Mouse (Mus musculus) lung, embryonic 14.5 days (tissue): ENCODE measurements around the gene Ets1. TPM values are rescaled to one million over a fixed set of nuclear protein-coding genes. Genes with fewer than 3 reads are reported as not detected.

Experiments used
- ATAC-seq: fragments of 200-750 bp; cut with Nextera tagmentation; 2 replicates; pipeline ENCODE4 v1.8.0; 2017; ENCODE audit warnings: mild to moderate bottlenecking, moderate TSS enrichment, moderate library complexity; ENCODE audit not compliant: insufficient read depth
- DNase-seq: peaks from one replicate; pipeline ENCODE4 v3.0.0-alpha.2; 2015
- H3K27ac ChIP-seq: fragments of 300-500 bp; sonication (generic); 2 replicates; pipeline ENCODE4 v1.5.1; 2014; ENCODE audit warnings: low read depth, mild to moderate bottlenecking, moderate library complexity
- H3K27me3 ChIP-seq: fragments of 300-500 bp; sonication (generic); 2 replicates; pipeline ENCODE4 v1.6.1; 2014; ENCODE audit warnings: low read length, control low read depth; ENCODE audit not compliant: insufficient read depth
- H3K36me3 ChIP-seq: fragments of 300-500 bp; sonication (generic); 2 replicates; pipeline ENCODE4 v1.6.1; 2014; ENCODE audit warnings: control low read depth; ENCODE audit not compliant: insufficient read depth
- H3K4me1 ChIP-seq: fragments of 300-500 bp; sonication (generic); 2 replicates; pipeline ENCODE4 v1.6.1; 2014; ENCODE audit warnings: antibody characterized with exemption, control low read depth; ENCODE audit not compliant: insufficient read depth
- H3K4me2 ChIP-seq: fragments of 300-500 bp; sonication (generic); 2 replicates; pipeline ENCODE4 v1.6.1; 2014; ENCODE audit warnings: mild to moderate bottlenecking
- H3K4me3 ChIP-seq: fragments of 300-500 bp; sonication (generic); 2 replicates; pipeline ENCODE4 v1.5.1; 2014; ENCODE audit warnings: low read depth, low read length
- H3K9ac ChIP-seq: fragments of 300-500 bp; sonication (generic); 2 replicates; pipeline ENCODE4 v1.6.1; 2014
- H3K9me3 ChIP-seq: fragments of 300-500 bp; sonication (generic); 2 replicates; pipeline ENCODE4 v1.6.1; 2016; ENCODE audit warnings: low read depth, low read length, control low read depth
- CTCF ChIP-seq: IDR thresholded peaks from 2 replicates; pipeline ENCODE4 v1.5.1; 2016; ENCODE audit warnings: antibody characterized with exemption, low read depth
- WGBS: fragments of 180-500 bp; shearing (Covaris S2); extraction: QIAGEN DNeasy Blood & Tissue Kit; methylation state at CpG from one replicate; pipeline ENCODE4 v1.1.7; 2014; 5-methylcytosine and 5-hydroxymethylcytosine counted together
- polyA plus RNA-seq: library from polyadenylated mRNA; unstranded; fragments of >200 nt; fragmentation: Nextera tagmentation; extraction: Ambion mirVana; gene quantifications from 2 replicates; pipeline ENCODE4 v1.2.1, GENCODE M21; 2014

The Ets1 gene
- polyA plus RNA-seq, 1 experiment from 2014 or later: 79.2 TPM

DNA sequence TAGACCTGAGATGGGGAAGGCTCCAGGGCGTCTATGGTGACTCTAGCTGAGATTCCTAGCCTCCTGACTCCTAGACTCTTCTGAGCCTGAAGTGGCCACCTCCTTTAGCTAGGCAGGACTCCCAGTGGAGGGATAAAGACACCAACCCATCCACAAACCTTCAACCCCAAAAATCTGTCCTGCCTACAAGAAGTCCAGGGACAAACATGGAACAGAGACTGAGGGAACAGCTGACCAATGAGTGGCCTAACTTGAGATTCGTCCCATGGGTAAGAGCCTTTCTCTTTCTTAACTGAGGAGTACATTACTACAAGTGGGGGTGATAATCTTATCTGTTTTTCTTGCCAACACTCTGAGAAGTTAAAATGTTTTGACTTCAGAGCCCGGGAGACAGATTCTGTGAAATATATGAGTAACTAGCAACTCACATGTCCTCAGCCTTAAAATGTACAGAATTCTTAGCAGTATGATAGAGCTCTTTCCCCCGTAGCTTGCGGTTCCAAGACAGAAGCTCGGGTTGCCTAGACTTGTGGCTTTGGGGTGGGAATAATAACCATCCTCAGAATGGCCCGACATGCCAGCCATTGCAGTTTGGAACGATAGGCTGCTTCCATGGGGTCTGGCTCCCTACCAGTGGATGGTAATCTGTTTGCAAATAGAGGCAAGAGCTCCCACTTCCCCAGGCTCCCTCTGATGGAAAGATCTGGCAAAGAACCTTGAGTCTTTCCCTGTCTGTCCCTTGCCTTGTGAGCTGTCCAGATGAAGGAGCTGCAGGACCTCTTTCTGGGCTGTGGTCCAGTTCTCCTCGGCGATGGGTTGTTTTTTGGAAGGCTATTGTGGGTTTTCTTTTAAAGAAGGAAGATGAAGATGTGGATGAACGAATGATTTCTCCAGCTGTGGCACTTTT lies 30.8 kb downstream of the Ets1 start:
- 40% methylated on average over 11 of the region's 11 CpGs for WGBS
- H3K4me1 ChIP-seq: peaks cover 34% of the 10 kb centered on the region
- no peaks in the 10 kb centered on the region for H3K27me3 ChIP-seq
- no peaks in the 10 kb centered on the region for H3K9me3 ChIP-seq
- ATAC-seq (peak; percentile 36; the same call in 1 of the 2 replicates), DNase-seq (peak; percentile 87)
- peak; percentile 48 for TF ChIP-seq CTCF
- no peak overlapping the region for H3K4me3 ChIP-seq
- no peak overlapping the region for H3K4me2 ChIP-seq
- no peaks in the 10 kb centered on the region for H3K36me3 ChIP-seq
- H3K27ac ChIP-seq: peak overlapping the region; percentile 74
- H3K9ac ChIP-seq: no peak overlapping the region

DNA sequence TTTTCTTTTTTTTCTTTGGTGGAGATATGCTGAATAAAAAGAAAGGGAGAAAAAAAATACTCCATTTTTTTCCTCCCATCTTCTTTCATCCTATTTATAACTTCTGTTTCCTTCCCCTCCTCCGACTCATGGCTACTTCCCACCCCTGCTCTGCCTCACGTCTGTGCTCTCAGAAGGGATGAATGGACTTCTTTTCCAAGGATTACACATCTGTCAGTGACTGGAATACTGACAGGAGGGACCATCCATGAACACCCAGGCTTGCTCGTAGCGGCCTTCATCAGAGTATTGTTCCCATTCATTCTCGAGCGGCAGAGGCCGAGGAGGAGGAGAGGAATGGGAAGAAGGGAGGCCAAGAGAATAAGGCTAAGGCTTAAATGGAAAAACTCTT lies 31.5 kb downstream of the Ets1 start:
- Histone ChIP-seq H3K4me1 (peaks cover 35% of the 10 kb centered on the region), H3K4me3 (no peak overlapping the region), H3K27me3 (no peaks in the 10 kb centered on the region), H3K9ac (no peak overlapping the region), H3K4me2 (peak overlapping the region; percentile 31; the same call in 1 of the 2 replicates), H3K9me3 (no peaks in the 10 kb centered on the region), H3K36me3 (no peaks in the 10 kb centered on the region), H3K27ac (peak overlapping the region; percentile 74)
- no peak for DNase-seq
- 38% methylated on average over 7 of the region's 7 CpGs for WGBS
- TF ChIP-seq CTCF: no peak
- no peak for ATAC-seq

DNA sequence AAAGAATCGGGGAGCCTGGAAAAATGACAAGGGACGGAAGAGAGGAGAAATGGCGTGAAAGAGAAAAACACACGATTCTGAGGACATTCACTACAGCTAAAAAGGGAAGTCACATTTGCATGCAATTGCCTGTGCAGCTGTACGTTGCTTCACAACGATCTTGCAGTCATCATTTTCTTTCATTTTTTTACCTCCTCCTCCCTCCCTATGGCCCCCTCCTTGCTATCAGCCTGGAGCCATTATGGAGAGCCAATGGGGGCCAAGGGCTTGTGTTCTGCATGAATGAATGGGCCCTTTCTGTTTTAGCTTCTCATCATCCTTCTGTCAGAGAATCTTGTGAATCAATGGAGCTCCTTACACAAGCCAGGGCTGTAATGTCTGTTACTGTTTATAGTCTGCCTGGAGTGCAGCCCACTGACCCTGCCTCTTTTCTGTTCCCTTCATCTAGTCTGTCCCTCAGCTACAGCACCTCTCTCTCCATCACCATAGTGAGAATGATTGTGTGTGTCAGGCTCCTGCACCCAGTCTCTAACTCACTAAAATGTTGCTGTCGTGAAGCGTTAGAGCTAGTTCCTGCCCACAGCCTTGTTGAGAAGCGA lies 32.2 kb downstream of the Ets1 start:
- peak overlapping the region; percentile 74 for H3K27ac ChIP-seq
- ATAC-seq (no peak), DNase-seq (peak; percentile 33)
- H3K4me3 ChIP-seq: no peak overlapping the region
- no peak overlapping the region for H3K9ac ChIP-seq
- H3K36me3 ChIP-seq: no peaks in the 10 kb centered on the region
- TF ChIP-seq CTCF: no peak
- H3K4me1 ChIP-seq: peaks cover 41% of the 10 kb centered on the region
- H3K9me3 ChIP-seq: no peaks in the 10 kb centered on the region
- H3K27me3 ChIP-seq: no peaks in the 10 kb centered on the region
- 49% methylated on average over 9 of the region's 9 CpGs for WGBS
- 0 out of 2 replicates have a peak overlapping the region, but pooled peaks have one; percentile 31 for H3K4me2 ChIP-seq

DNA sequence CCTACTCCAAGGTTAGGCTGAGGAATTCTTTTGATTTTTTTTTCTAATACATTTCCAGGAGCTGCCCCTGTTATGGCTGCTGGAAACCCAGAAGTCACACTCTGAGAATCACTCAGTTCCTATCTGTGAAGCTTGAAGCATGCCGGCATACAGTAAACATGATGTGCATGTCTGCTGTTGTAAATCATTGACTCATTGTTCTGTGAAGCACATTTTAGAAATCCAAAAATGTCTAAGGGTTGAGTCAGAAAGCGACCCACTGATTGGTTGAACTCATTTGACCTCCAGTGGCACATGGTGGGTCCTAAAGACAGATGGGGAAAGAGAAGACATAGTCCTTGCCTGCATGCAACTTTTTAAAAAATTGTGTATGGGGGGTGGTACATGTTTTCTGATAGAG lies 33.4 kb downstream of the Ets1 start:
- Histone ChIP-seq H3K9me3 (no peaks in the 10 kb centered on the region), H3K27me3 (no peaks in the 10 kb centered on the region), H3K4me3 (no peak overlapping the region), H3K9ac (no peak overlapping the region), H3K4me1 (peaks cover 44% of the 10 kb centered on the region), H3K4me2 (no peak overlapping the region), H3K27ac (no peak overlapping the region), H3K36me3 (no peaks in the 10 kb centered on the region)
- ATAC-seq (no peak), DNase-seq (peak; percentile 55)
- 26% methylated on average over 2 of the region's 2 CpGs for WGBS
- no peak for TF ChIP-seq CTCF

GRCm38 (mm10) chr9:32671970-32672859 lies 36.2 kb downstream of the Ets1 start:
- H3K36me3 ChIP-seq: no peaks in the 10 kb centered on the region
- peak overlapping the region; percentile 26 for H3K4me3 ChIP-seq
- peak; percentile 96 for ATAC-seq
- under 1% methylated on average over 35 of the region's 35 CpGs for WGBS
- no peaks in the 10 kb centered on the region for H3K9me3 ChIP-seq
- H3K4me1 ChIP-seq: peaks cover 64% of the 10 kb centered on the region
- peak overlapping the region; percentile 60 for H3K4me2 ChIP-seq
- peak; percentile 92 for DNase-seq
- no peak for TF ChIP-seq CTCF
- H3K27me3 ChIP-seq: no peaks in the 10 kb centered on the region
- peak overlapping the region; percentile 14; the same call in 1 of the 2 replicates for H3K9ac ChIP-seq
- peak overlapping the region; percentile 84 for H3K27ac ChIP-seq

GRCm38 (mm10) chr9:32673923-32674322 lies 37.9 kb downstream of the Ets1 start:
- Histone ChIP-seq H3K36me3 (no peaks in the 10 kb centered on the region), H3K4me1 (peaks cover 55% of the 10 kb centered on the region), H3K4me2 (no peak overlapping the region), H3K27me3 (no peaks in the 10 kb centered on the region), H3K9me3 (no peaks in the 10 kb centered on the region), H3K27ac (0 out of 2 replicates have a peak overlapping the region, but pooled peaks have one; percentile 28), H3K4me3 (no peak overlapping the region), H3K9ac (no peak overlapping the region)
- no peak for DNase-seq
- ATAC-seq: no peak
- 55% methylated on average over 3 of the region's 3 CpGs for WGBS
- TF ChIP-seq CTCF: no peak
